Mouse (Mus musculus): ENCODE data around the gene 4921539E11Rik. TPM values are rescaled to one million over a fixed set of nuclear protein-coding genes. Genes with fewer than 3 reads are reported as not detected.

Gene 4921539E11Rik
- total RNA-seq (2021) (not detected), polyA plus RNA-seq (2012; rRNA removed) (not detected in 2 replicates)
- long read RNA-seq, result 0 reads

GRCm38 (mm10) chr4:103290763-103291162 lies at the start of gene 4921539E11Rik:
4921539E11Rik (minus strand) TSS chr4:103290863.
- no peak for DNase-seq

- DNase-seq, result no peak
Observed at GRCm38 (mm10) chr4:103335134-103335533, 44.5 kb upstream of the 4921539E11Rik start.

- DNase-seq, result no peak
Observed at GRCm38 (mm10) chr4:103329348-103329747, 38.7 kb upstream of the 4921539E11Rik start.

- DNase-seq, result peak; percentile 87
Observed at GRCm38 (mm10) chr4:103326994-103327393, 36.3 kb upstream of the 4921539E11Rik start.

- DNase-seq, result no peak
Observed at GRCm38 (mm10) chr4:103324688-103325451, 34.2 kb upstream of the 4921539E11Rik start.

- DNase-seq, result no peak
Observed at GRCm38 (mm10) chr4:103321461-103321860, 30.8 kb upstream of the 4921539E11Rik start.

- DNase-seq, result no peak
Observed at GRCm38 (mm10) chr4:103315861-103316260, 25.2 kb upstream of the 4921539E11Rik start.

- DNase-seq, result peak; percentile 16
Observed at GRCm38 (mm10) chr4:103314526-103314910, 23.9 kb upstream of the 4921539E11Rik start.

GRCm38 (mm10) chr4:103313587-103314525 lies 23.2 kb upstream of the 4921539E11Rik start, which contains the start of gene Oma1:
Oma1 (plus strand) TSS chr4:103313812.
- DNase-seq, result peak; percentile 99

- DNase-seq, result no peak
Observed at GRCm38 (mm10) chr4:103303851-103304250, 13.2 kb upstream of the 4921539E11Rik start.

GRCm38 (mm10) chr4:103299342-103299741 lies 8.7 kb upstream of the 4921539E11Rik start:
- no peak for DNase-seq

- no peak for DNase-seq
Observed at GRCm38 (mm10) chr4:103288342-103288741, 2.3 kb downstream of the 4921539E11Rik start.

- no peak for DNase-seq
Observed at GRCm38 (mm10) chr4:103273021-103273420, 17.6 kb downstream of the 4921539E11Rik start.

- no peak for DNase-seq
Observed at GRCm38 (mm10) chr4:103269336-103269735, 21.3 kb downstream of the 4921539E11Rik start.

GRCm38 (mm10) chr4:103265166-103265565 lies 25.5 kb downstream of the 4921539E11Rik start:
- no peak for DNase-seq

- peak; percentile 6 for DNase-seq
Observed at GRCm38 (mm10) chr4:103263812-103264396, 26.8 kb downstream of the 4921539E11Rik start.

GRCm38 (mm10) chr4:103263378-103263777 lies 27.3 kb downstream of the 4921539E11Rik start:
- no peak for DNase-seq

GRCm38 (mm10) chr4:103258817-103259216 lies 31.8 kb downstream of the 4921539E11Rik start:
- no peak for DNase-seq

- no peak for DNase-seq
Observed at GRCm38 (mm10) chr4:103253846-103254245, 36.8 kb downstream of the 4921539E11Rik start.

GRCm38 (mm10) chr4:103249436-103250085 lies 41.1 kb downstream of the 4921539E11Rik start:
- peak; percentile 50 for DNase-seq

- DNase-seq, result no peak
Observed at GRCm38 (mm10) chr4:103247813-103248212, 42.9 kb downstream of the 4921539E11Rik start.

- DNase-seq, result no peak
Observed at GRCm38 (mm10) chr4:103247249-103247648, 43.4 kb downstream of the 4921539E11Rik start.
